Mouse (Mus musculus): ENCODE measurements around the gene Ppp1r37.
A peak's percentile ranks its signal among the peaks of the same experiment; 100 is the strongest.

Gene Ppp1r37

GRCm38 (mm10) chr7:19503481-19504068 lies 59.3 kb downstream of the Ppp1r37 start:
- peak; percentile 82 for DNase-seq (ENCODE audit: low read depth)

- no peak for DNase-seq (ENCODE audit: low read depth)
Observed at GRCm38 (mm10) chr7:19501658-19502057, 61.2 kb downstream of the Ppp1r37 start.

GRCm38 (mm10) chr7:19500420-19501363 lies 62.2 kb downstream of the Ppp1r37 start:
- DNase-seq (ENCODE audit: low read depth) = peak; percentile 39

DNA sequence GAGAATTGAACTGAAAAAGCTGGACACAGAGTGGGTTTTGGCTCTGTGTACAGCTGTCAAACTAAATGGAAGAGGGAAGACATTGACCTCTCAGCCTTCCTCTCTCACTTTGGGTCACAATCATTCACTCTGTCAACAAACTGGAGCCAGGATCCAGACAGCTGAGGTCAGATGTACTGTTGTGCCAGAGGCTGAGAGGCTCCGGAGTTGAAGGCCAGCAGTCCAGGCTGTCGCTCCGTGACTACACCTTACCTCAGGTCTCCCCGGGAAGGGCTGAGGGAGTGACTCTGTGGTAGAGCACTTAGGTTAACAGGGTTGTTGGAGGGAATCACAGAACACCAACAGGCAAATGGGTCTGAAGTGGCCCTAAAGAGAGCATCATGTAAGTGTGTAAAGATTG lies 64.5 kb downstream of the Ppp1r37 start:
- DNase-seq (ENCODE audit: low read depth) = no peak

DNA sequence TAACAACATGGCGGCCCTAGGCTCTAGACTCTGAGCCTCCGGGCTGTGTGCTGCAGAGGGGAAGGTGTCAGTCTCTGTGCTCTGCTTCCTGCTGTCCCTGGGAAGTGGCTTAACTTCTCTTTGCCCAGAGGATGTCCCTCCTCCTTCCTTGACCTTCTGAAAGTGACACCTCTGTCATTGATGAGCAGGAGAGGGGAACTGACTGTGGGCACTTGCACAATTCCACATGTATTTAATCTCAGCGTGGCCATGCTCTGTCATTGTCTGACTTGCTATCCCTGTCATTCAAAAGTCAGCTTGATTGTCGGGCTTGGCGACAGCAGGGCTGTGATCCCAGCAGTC lies 66.7 kb downstream of the Ppp1r37 start:
- DNase-seq (ENCODE audit: low read depth) = no peak

DNA sequence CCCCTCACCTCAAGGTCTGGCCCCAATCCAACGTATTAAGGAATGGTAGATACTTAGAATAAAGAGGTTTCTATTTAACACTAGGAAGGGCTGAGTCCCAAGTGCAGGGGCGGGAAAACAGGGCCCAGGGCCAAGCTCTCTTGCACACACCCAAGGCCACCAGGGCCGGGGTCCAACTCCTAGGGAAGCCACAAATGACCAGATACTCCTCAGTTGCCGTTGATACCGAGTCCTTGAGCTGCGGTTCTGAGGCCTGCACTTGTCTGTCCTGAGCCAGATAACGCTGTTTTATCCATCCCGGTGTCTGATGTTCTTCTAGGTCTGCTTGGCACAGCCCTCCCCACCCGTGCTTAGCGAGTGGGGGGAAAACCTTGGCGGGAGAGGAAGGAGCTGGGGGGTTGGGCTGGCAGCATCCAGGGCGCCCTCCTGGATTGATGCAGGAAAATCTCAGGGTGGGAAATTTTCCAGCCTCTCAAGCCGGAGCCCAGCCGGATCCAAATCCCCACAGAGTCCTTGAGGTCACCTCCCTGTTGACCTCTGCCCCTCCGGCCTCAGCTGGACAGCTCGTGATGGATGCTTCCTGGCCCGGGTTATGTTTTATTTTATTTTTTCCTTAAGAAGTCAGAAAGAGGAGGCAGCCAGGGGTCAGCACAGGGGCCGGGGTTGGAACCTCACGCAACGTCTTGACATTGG lies 67.2 kb downstream of the Ppp1r37 start:
- DNase-seq (ENCODE audit: low read depth) = no peak

- DNase-seq (ENCODE audit: low read depth) = no peak
Observed at GRCm38 (mm10) chr7:19494751-19495474, 68.0 kb downstream of the Ppp1r37 start.

- no peak for DNase-seq (ENCODE audit: low read depth)
Observed at GRCm38 (mm10) chr7:19491731-19492130, 71.1 kb downstream of the Ppp1r37 start.

DNA sequence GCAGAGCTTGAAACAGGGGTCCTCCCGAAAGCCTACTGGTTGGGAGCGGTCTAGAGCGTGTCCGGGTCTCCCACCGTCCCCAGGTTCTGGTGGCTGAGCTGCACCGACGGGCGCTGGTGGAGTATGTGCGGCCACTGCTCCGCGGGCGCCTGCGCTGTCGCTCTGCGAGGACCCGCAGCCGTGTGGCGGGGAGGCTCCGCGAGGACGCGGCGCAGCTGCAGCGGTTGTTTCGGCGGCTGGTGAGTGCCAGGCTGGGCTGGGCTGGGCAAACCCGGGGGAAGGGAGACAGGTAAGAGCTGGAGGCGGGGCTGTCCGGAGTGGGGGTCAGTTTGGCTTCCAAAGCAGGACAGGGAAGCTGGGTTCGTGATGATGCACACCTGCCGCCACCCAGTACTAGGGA lies 73.4 kb downstream of the Ppp1r37 start:
- DNase-seq (ENCODE audit: low read depth) = no peak

DNA sequence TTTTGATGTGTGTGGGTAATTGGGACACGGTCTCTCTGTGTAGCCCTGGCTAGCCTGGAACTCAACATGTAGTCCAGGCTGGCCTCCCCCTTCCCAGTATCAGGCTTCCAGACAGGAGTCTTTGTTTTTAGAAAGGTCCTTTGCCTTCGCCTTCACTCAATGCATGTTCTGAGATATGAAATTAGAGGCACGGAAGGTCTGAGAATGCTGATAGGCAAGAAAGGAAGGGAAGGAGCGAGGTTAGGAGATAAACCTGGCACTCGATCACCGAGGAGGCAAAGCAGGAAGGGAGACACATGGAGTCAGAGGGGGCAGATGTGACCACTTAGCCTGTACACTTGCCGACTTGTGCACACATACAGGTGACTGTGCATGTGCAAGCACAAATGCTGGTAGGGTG lies 76.3 kb downstream of the Ppp1r37 start:
- no peak for DNase-seq (ENCODE audit: low read depth)

GRCm38 (mm10) chr7:19485488-19485887 lies 77.4 kb downstream of the Ppp1r37 start:
- no peak for DNase-seq (ENCODE audit: low read depth)

- no peak for DNase-seq (ENCODE audit: low read depth)
Observed at GRCm38 (mm10) chr7:19483281-19483680, 79.6 kb downstream of the Ppp1r37 start.
